Mouse (Mus musculus) cortical plate, adult 2 months (tissue): ENCODE results near the gene LTO1. TPM values are rescaled to one million over a fixed set of nuclear protein-coding genes. Genes with fewer than 3 reads are reported as not detected.

Experiments used
- H3K27ac ChIP-seq: fragments of 200-500 bp; 2 replicates; pipeline ENCODE4 v1.5.1; 2012; ENCODE audit warnings: low read length, control low read depth, inconsistent platforms; ENCODE audit not compliant: insufficient read depth
- H3K4me1 ChIP-seq: fragments of 200-500 bp; 2 replicates; pipeline ENCODE4 v1.6.1; 2011; ENCODE audit warnings: low read length; ENCODE audit not compliant: control insufficient read depth, insufficient read depth
- H3K4me3 ChIP-seq: fragments of 200-500 bp; 2 replicates; pipeline ENCODE4 v1.5.1; 2011; ENCODE audit warnings: mild to moderate bottlenecking, low read length, control low read depth; ENCODE audit not compliant: insufficient read depth
- CTCF ChIP-seq: fragments of 200-500 bp; IDR thresholded peaks from 2 replicates; pipeline ENCODE4 v1.5.1; 2011; ENCODE audit warnings: mild to moderate bottlenecking, control low read depth, low read length; ENCODE audit not compliant: insufficient read depth; ENCODE audit errors: extremely low read depth
- POLR2A ChIP-seq: fragments of 200-500 bp; IDR thresholded peaks from 2 replicates; pipeline ENCODE4 v1.6.1; 2011; ENCODE audit warnings: mild to moderate bottlenecking, low read length, control low read depth; ENCODE audit not compliant: insufficient read depth; ENCODE audit errors: extremely low read depth
- polyA plus RNA-seq: library from polyadenylated mRNA; depleted of rRNA; stranded (reverse); fragments of >200 nt; gene quantifications from 2 replicates; pipeline ENCODE4 v1.2.3, GENCODE M21; 2012

LTO1 gene
- polyA plus RNA-seq, 1 experiment: 37.6 TPM

- Histone ChIP-seq H3K27ac (no peak overlapping the region), H3K4me3 (no peak overlapping the region), H3K4me1 (peaks cover 2% of the 10 kb centered on the region; the same call in 1 of the 2 replicates)
- TF ChIP-seq CTCF: no peak
- no peak for TF ChIP-seq POLR2A
Observed at GRCm38 (mm10) chr7:144907793-144908192, 7.1 kb upstream of the LTO1 start.

- Histone ChIP-seq H3K4me1 (peaks cover 2% of the 10 kb centered on the region; the same call in 1 of the 2 replicates), H3K27ac (no peak overlapping the region), H3K4me3 (no peak overlapping the region)
- TF ChIP-seq CTCF: no peak
- TF ChIP-seq POLR2A: no peak
Observed at GRCm38 (mm10) chr7:144908705-144909104, 6.2 kb upstream of the LTO1 start.

GRCm38 (mm10) chr7:144911121-144911520 lies 3.8 kb upstream of the LTO1 start:
- Histone ChIP-seq H3K4me3 (no peak overlapping the region), H3K27ac (no peak overlapping the region), H3K4me1 (peaks cover 3% of the 10 kb centered on the region; the same call in 1 of the 2 replicates)
- TF ChIP-seq CTCF: no peak
- no peak for TF ChIP-seq POLR2A

- TF ChIP-seq CTCF: no peak
- H3K4me1 ChIP-seq: peaks cover 2% of the 10 kb centered on the region; the same call in 1 of the 2 replicates
Observed at GRCm38 (mm10) chr7:144912897-144913296, 2.0 kb upstream of the LTO1 start.

GRCm38 (mm10) chr7:144914296-144914947 lies 478 bp upstream of the LTO1 start:
- Histone ChIP-seq H3K4me1 (peaks cover 2% of the 10 kb centered on the region; the same call in 1 of the 2 replicates), H3K27ac (peak overlapping the region; percentile 34), H3K4me3 (peak overlapping the region; percentile 75)
- no peak for TF ChIP-seq POLR2A
- TF ChIP-seq CTCF: peak; percentile 34

More at GRCm38 (mm10) chr7:144912897-144913296, 2.0 kb upstream of the LTO1 start:
- H3K27ac ChIP-seq: no peak overlapping the region
- H3K4me3 ChIP-seq: no peak overlapping the region

GRCm38 (mm10) chr7:144918823-144919222 lies 3.9 kb downstream of the LTO1 start:
- Histone ChIP-seq H3K4me1 (peaks cover 2% of the 10 kb centered on the region; the same call in 1 of the 2 replicates), H3K4me3 (no peak overlapping the region), H3K27ac (no peak overlapping the region)
- TF ChIP-seq POLR2A (no peak), CTCF (peak; percentile 28; the same call in 1 of the 2 replicates)

- no peak for TF ChIP-seq POLR2A
- TF ChIP-seq CTCF: no peak
- Histone ChIP-seq H3K27ac (no peak overlapping the region), H3K4me1 (no peaks in the 10 kb centered on the region; the same call in 1 of the 2 replicates), H3K4me3 (no peak overlapping the region)
Observed at GRCm38 (mm10) chr7:144927591-144927990, 12.7 kb downstream of the LTO1 start.

- H3K4me1 ChIP-seq: no peaks in the 10 kb centered on the region; the same call in 1 of the 2 replicates
- no peak overlapping the region for H3K27ac ChIP-seq
- H3K4me3 ChIP-seq: no peak overlapping the region
- TF ChIP-seq CTCF: no peak
- no peak for TF ChIP-seq POLR2A
Observed at GRCm38 (mm10) chr7:144928009-144928888, 13.3 kb downstream of the LTO1 start.

- TF ChIP-seq CTCF (no peak), POLR2A (no peak)
- no peaks in the 10 kb centered on the region; the same call in 1 of the 2 replicates for H3K4me1 ChIP-seq
- H3K27ac ChIP-seq: no peak overlapping the region
Observed at GRCm38 (mm10) chr7:144928889-144929210, 13.9 kb downstream of the LTO1 start.

GRCm38 (mm10) chr7:144929506-144929905 lies 14.6 kb downstream of the LTO1 start:
- H3K4me1 ChIP-seq: no peaks in the 10 kb centered on the region; the same call in 1 of the 2 replicates
- no peak for TF ChIP-seq POLR2A
- no peak for TF ChIP-seq CTCF
- H3K27ac ChIP-seq: no peak overlapping the region
- no peak overlapping the region for H3K4me3 ChIP-seq

More at GRCm38 (mm10) chr7:144928889-144929210, 13.9 kb downstream of the LTO1 start:
- H3K4me3 ChIP-seq: no peak overlapping the region
